Mouse (Mus musculus) c-Kit-positive CD71-positive TER-119-negative erythroid progenitor cells, embryonic 14.5 days (primary cell): Measurements from ENCODE around the gene Foxo3.

Source experiments
- DNase-seq: peaks from one replicate; pipeline ENCODE4 v3.0.0-alpha.2; 2013; ENCODE audit warnings: low read depth

The Foxo3 gene

GRCm38 (mm10) chr10:42275401-42275870, 1.1 kb downstream of the Foxo3 start:
- no peak for DNase-seq

DNA sequence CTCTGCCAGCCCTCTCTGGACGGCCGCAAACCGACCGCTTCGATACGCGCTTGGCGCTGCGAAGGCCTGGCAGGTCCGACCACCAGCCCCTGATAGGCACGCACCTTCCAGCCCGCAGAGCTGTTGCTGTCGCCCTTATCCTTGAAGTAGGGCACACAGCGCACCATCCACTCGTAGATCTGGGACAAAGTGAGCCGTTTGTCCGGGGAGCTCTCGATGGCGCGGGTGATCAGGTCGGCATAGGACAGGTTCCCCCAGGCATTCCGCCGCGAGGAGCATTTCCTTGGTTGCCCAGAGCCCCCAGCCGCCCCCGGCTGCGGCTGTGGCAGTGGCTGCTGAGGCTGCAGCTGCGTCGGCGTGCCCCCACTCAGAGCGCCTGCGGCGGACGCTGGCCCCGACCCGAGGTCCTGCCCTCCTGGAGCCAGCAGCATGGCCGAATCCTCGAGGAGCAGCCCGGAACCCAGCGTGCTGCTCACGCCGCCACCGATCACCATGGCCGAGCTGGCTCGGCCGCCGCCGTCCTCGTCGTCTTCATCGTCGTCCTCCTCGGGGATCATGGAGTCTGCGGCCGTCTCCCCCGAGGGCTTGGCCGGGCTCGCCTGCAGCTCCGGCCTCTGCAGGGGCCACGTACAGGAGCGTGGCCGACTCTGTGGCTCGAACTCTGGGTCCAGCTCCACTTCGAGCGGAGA, 1.7 kb downstream of the Foxo3 start:
- DNase-seq = no peak

DNA sequence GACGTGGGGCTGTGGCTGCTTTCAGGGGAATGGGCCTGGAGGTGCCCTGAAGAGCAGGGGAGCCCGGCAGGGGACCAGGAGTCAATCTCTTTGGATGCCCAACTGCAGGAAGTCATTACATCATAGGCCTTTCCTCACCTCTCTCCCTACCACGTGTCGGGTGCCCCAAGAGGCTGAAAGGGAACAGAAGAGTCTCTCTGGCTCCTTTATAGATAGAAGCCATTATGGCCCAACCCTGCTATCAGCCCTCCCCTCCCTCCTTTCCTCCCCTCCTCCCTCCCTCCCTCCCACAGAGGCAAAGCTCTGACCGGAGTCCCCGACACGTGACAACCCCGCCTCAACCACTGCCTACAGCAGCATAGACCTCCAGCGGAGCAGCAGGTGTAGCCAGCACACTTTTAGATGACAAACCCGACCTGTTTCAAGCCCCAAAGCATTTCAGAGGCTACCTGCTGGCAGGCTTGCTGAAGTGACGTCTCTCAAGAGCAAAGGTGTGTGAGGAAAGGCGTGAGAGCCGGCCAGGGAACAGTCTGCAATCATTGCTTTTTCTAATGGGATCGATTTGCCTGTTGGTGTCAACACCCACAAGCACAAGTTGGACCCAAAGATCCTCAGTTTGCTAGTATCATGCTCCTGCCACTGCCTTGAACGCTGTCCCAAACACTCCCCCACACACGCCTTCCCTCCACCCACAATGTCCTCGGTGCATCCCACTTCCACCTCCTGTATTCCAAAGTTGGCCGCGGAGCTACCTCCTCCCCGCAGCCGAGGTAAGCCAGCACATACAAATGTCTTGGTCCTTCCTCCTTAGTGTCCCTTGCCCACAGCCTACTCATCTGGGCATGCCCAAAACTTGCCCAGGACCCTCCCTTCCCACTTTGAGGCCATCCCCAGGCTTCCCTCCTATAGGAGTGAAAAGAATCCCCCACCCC, 2.5 kb downstream of the Foxo3 start:
- DNase-seq = no peak

GRCm38 (mm10) chr10:42273403-42273759, 3.2 kb downstream of the Foxo3 start:
- DNase-seq = no peak

DNA sequence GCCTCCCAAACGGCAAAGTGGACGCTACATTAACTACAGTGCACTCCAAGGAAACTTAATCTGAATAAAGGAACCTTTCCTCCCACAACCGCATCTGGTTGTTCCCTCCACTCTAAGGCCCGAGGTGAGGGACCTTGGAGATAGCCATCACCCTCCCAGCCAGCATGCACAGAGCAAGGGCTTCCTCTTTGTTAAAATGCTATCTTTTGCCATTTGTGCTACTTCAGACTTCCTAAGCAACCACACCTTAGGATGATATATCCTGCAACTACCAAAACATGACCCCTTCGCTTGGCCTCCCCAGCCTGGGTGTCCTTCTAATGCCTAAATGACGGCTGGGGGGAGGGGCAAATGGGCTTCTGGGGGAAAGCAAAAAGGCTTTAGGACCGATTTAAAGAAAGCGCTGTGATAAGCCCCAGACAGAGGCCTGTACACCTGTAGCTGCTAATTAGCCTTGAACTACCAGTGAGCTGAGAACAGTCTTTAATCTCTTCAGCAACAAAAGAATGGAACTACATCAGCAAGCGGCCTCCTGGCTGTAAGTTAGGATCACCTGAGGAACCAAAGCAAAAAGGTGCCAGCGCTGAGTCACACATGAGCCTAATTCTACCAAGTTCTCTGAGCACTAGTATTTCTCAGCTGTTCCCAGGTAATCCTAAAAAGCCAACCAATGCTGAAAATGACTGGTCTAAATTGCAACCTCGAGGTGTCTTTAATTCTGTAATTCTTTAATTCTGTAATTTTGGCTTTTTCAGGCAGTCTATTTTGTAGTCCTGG, 4.9 kb downstream of the Foxo3 start:
- no peak for DNase-seq

GRCm38 (mm10) chr10:42270277-42271083, 6.1 kb downstream of the Foxo3 start:
- DNase-seq = no peak

- no peak for DNase-seq
These were observed 7.1 kb downstream of the Foxo3 start for GRCm38 (mm10) chr10:42269281-42270025.

DNA sequence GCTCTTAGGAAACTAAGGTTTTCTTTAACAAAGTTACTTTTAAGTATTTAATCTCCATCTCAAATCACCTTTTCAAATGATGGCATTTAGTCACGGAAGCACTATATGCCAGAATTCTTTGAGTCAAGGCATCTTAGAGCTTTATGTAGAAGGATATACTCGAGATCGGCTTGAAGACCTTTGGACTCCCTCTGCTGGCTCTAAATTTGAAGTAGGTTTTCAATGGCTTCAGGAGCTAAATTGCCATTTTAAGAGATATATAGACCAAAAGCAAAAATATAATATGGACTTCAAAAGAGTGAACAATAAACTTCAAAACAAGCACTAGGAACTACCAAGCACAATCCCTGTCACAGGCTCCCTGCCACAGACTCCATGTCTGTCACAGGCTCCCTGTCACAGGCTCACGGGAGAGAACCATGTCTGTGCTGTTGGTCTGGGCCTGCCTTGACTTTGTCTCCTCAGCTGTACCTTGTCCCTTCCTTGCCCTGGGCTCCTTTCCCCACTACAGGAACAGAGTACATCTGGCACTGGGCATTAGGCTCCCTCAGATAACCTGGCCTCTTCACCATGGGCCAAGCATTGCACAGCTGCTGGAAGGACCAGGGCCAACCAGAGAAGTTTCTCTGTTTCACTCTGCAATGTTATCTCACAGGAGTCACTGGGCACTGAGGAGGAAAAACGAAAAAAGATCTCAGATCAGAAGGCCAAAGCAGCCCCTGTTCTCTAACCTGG, 8.6 kb downstream of the Foxo3 start:
- DNase-seq = no peak

- DNase-seq = no peak
These were observed 11.4 kb downstream of the Foxo3 start for GRCm38 (mm10) chr10:42265021-42265689.

GRCm38 (mm10) chr10:42264195-42264594, 12.4 kb downstream of the Foxo3 start:
- no peak for DNase-seq

DNA sequence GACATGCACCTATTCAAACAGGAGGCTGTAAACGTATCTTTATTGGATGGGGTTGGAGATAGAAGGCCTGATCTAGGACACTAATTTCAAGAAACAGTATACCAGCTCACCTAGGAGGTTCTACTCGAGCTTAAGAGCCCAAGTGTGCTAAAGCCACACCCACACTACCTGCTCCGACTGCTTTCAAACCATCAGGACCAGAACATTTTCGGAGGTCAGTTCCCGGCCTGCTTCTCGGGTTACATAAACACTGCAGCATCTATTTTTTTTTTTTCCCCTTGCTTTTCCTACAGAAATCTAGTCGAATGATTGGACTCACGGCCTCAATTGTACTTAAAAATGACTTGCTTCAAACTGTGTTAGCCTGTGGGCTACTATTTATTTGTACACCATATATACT, 12.9 kb downstream of the Foxo3 start:
- no peak for DNase-seq

- DNase-seq = no peak
These were observed 14.5 kb downstream of the Foxo3 start for GRCm38 (mm10) chr10:42262061-42262460.

GRCm38 (mm10) chr10:42261103-42261502, 15.5 kb downstream of the Foxo3 start:
- no peak for DNase-seq

DNA sequence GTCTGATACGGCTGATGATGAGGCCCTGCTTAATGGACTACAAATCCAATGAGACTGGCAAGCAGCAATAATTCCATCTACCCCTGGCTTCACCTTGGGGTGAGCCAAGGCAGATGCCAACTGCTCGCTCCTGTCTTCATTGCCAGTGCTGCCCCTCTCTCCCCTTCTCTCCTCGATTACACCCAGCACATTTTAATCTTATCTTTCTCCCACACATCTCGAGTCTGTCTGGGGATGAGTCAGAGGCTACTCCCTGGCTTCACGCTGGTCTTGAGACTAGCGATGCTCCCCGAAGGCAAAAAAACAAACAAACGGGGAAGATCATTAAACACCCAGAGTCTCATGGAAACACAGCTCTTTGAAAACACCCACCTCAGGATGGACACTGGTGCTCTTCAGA, 16.0 kb downstream of the Foxo3 start:
- no peak for DNase-seq

- no peak for DNase-seq
These were observed 17.0 kb downstream of the Foxo3 start for GRCm38 (mm10) chr10:42259602-42260001.

- no peak for DNase-seq
These were observed 18.6 kb downstream of the Foxo3 start for GRCm38 (mm10) chr10:42257985-42258384.

GRCm38 (mm10) chr10:42254788-42255187, 21.8 kb downstream of the Foxo3 start:
- DNase-seq = no peak

DNA sequence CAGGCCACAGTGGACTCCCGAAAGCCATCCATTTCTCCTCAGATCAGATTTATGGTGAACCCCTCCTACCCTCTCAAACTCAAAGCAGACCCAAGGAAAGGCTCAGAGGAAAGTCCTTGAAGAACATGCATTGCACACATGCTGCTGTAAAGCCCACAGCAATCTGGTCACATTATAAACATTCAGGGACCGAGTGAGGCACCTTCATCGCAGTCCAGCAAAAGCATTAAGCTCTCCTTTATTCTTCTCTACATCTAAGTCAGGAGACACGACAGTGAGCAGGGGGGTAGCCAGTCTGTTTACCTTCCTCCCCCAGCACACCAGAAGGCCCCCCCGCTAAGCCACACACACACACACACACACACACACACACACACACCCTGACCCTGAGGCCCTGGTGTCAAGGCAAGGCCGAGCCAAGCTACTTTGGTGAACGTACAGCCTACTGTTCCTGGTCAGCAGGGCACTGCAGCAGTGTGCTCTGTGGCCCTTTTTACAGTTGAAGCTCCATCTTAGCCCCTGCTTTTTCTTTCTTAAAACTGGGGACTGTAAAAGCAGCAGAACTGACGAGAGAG, 24.7 kb downstream of the Foxo3 start:
- DNase-seq = no peak

DNA sequence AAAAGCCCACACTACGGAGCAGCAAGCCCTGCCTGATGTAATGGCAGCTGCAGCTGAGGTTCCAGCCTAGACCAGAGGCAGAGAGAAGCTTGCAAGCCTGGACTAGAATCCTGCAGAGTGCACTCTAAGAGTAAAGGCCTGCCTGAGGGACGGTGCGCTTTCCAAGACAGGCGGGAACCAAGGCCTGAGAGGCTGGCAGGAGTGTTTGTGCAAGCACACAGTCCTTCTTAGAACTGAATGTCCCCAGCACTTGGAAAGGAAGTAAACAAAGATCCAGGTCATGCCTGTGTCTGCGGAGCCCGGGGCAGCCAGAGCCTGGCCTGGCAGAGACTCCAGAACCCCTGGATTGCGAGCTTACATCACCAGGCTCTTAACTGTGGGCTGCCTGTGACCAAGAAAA, 25.4 kb downstream of the Foxo3 start:
- no peak for DNase-seq
